Mouse (Mus musculus) gastrocnemius, postnatal 4 days (tissue): ENCODE data around the gene Slc26a1. TPM values are rescaled to one million over a fixed set of nuclear protein-coding genes. Genes with fewer than 3 reads are reported as not detected.

ENCODE experiments used
- DNase-seq, 2 experiments: peaks; one replicate each; pipeline ENCODE4 v3.0.0; 2021 to 2022; ENCODE audit warnings: low spot score in 2 of 2, mixed read lengths in 2 of 2
- long read RNA-seq, 2 experiments: library from polyadenylated mRNA; stranded (forward); transcript quantifications; one replicate each; pipeline ENCODE4 v2.0.0; 2021
- total RNA-seq, 2 experiments: library from RNA; stranded (reverse); gene quantifications; 2 replicates each; pipeline ENCODE4 v1.2.3; 2021

Slc26a1 gene
- under 1 TPM; 0.15 to 0.36 TPM for total RNA-seq
- long read RNA-seq, experiment 1 = 0 reads
- long read RNA-seq, experiment 2 = 0 reads

DNA sequence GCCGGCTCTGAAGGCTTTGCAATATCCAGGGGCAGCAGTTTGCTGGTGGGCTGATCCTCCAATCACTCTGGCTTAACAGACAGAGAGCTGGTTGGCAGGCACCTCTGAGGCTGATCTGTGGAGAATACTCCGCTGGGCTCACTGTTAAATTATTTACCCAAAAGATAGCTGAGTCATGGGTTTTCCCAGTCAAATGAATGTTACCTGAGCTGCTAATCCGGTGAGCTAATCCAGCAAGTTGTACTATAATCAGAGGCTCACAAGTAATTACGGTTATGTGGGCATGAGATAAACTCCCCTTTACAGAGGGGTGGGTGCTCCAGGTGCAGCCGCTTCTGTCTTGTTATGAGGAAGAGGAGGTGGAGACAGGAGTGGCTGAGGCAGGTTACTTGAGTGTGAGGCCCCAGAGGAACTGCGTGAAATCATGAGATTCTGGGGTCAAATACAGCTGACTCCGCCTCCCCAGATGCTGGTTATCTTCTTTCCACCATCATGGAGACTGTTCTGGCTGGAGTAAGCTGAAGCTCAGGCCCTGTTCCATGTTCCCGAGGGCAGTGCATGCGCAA is at the start of gene Slc26a1:
TSS of gene Slc26a1 (minus strand) at position 319 of the 566 bp plus-strand sequence.
- DNase-seq = no peak

DNA sequence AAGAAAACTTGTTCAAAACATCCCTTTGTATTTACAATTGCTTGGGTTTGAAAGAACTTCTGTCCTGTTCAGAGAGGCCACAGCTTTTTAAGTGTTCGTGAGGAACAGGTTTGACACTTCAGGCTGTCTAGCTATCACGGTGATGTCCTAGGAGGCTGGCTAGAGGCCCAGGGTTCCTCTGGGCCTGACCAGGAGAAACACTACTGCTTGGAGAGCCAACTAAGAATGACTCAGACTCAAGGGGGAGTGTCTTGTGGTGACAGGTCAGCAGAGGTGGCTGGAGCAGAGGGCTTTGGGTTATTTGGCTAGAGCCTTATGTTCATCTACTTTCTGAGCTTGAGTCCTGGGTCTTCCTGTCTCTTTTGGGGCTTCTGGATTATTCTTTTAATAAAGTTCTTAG is 48.6 kb upstream of the Slc26a1 start:
- no peak for DNase-seq

DNA sequence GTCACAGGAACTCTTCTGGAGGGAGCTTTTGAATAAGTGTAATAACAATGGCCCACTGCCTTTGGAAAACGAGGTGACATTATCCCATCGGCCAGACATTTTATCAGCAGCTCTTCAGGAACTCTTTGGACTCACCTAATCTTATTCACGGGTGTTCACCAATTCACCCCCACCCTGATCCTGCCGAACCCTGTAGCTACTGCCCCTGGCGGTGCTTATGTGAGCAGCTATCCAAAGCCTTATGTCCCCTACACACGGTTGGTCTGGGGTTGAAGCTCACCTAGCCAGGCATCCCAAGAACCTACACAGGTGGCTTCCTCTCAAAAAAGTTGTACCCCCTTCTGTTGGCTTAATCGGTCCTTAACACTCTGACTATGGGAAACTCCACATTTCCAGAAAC is 44.4 kb upstream of the Slc26a1 start:
- no peak for DNase-seq

DNA sequence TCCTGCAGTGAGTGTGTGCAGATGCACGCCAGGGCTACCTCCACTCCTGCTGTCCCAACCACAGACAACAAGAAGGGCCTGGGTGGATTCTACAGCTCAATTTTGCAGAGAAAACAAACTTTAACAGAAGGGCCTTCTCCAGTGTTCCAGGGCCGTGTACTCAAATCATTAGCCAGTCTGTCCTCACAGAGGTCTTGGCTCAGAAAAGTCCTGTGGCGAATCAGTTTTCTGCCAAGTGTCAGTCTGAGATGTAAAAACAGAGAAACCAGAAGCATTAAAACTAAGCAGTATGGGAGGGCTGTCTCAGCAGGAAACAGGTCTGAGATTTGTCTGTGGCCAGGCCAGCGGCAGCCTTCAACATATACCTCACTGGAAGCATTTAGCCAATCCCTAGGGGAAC is 42.7 kb upstream of the Slc26a1 start:
- no peak for DNase-seq

DNA sequence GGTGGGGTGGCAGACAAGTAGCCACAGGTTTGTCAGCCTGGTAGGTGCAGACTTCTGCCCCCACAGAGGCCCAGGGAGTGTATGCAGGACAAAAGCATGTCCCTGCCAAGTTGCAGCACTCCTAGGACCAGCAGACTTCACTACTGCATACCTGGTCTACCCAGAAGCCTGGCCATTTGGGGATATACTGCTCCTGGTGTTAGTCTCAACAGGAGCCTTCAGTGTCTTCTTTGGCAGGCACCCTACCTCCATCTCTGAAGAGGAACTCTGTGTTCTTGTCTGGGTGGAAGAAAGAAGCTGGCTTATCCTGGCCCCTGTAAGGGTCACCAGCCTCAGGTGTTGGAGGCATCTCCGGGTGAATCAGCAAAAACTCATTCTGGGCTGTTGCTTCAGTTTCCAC is 40.6 kb upstream of the Slc26a1 start:
- no peak for DNase-seq

DNA sequence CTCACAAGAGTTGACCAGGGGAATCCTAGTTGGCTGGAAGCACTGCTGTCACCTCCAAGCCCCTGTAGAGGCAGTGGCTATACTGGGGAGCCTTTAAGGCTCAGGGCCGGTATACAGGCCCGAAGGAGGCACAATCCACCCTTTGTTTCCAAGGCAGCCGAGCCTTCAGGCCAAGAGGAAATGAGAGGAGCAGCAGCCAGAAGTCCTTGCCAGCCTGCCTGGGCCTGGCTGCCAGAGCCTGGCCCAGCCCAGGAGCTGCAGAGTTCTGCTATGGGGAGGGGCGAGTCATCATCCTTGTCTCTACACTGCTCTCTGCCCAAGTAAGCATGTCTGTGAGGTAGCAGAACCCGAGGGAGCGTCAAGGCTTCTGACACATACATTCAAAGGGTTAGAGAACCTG is 38.8 kb upstream of the Slc26a1 start:
- DNase-seq = peak in 1 of 2 experiments; percentile 15

DNA sequence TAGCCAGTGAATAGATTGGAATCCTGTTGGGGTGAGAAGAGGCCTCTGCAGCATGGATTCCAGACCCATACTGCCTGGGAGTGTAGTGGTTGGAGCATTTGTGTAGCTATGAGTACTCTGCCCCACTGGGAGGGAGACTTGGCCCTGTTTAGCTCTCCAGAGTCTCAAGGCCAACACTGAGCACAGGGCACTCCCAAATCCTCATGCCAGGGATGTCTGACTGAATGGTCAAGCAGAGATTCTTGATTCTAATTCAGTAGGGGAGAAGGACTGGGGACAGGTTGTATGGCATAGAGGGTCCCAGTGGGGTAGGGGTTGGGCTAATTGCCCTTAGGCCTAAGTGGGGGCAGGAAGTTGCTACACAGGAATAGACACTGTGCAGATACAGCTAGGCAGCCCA is 38.3 kb upstream of the Slc26a1 start:
- DNase-seq = no peak

DNA sequence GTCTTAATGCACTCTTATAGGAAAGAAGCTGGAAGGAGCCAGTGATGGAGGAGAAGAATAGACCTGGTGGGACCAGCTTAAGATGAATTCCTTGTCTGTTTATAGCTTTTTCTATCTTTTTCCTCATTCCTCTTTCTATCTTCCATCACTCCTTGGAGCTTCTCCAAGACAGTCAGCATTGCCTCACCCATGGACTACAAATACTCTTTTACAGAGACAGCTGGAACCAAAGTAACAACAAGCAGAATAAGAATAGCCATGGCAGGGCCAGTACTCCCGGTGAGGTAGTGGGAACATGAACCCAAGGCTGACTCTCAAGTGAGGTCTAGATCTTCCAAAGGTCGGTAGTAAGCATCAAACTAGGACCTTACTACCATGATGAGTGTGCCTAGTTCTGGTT is 37.7 kb upstream of the Slc26a1 start:
- no peak for DNase-seq

DNA sequence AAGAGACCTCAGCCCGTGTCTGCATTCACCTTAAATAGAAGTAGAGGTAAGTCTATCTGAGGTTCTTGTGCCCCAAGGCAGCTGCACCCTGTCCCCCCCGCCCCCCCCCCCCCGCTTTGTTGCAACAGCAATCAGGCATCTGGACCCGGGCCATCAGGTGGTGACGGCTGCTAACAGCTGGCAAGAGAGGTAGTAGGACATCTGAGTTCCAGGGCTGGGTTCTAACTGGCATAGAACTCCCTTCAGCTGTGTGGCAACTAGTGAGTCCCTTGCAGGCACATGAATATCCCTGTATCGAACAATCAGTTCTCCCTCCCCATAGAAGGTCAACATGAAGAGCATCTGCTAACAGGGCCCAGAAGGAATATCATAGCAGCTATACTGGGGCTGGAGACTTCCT is 36.6 kb upstream of the Slc26a1 start:
- no peak for DNase-seq

DNA sequence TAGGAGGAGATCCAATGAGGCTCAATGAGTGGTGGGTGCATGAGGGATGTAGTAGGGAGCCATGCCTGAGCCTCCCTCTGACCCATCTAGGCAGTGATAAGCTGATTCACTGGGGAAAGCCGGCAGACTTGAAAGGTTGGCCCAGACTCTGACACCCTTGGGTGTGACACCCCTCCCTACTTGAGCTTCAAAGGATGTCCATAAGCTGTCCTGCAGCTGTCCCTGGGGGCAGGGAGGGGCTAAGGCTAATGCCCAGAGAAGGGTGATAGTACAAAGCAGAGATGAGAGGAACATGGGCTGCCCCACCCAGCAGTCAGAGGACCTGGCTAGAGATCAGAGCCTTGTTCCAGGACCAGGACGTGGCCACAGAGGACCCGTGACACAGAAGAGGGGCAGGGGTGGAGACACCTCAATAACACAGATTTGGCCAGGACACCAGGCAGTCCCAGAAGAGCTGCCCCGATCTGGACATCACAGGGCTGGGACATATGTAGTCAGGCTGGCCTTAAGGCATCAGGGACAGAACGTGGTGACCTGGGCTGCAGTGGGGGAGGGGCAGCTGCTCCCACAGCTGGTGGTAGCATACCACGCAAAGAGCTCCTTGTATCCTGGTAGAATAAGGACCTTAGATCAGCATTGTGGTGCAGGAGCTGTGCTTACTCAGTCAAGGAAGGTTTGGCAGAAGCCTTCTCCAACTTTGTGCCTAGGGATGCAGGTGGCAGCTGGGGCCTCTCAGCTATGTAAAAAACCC is 33.8 kb upstream of the Slc26a1 start:
- no peak for DNase-seq

DNA sequence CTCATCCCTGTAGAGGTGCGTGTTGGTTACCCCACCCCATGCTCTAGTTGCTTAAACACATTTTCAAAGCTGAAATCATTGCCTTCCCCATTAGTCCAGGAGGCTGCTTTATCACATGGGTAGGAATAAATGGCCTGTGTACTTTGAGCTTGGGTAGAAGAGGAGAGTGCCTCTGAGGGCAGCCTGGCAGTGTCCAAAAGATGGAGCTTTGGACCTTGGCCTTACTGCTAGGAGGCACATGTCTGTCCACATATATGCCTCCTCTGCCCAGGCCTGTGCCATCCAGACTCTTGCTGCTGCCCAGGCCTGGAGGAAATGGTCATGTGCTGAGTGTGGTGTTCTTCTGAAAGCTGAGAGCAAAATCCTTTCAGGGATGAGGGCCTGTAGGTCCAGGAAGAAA is 33.0 kb upstream of the Slc26a1 start:
- no peak for DNase-seq

DNA sequence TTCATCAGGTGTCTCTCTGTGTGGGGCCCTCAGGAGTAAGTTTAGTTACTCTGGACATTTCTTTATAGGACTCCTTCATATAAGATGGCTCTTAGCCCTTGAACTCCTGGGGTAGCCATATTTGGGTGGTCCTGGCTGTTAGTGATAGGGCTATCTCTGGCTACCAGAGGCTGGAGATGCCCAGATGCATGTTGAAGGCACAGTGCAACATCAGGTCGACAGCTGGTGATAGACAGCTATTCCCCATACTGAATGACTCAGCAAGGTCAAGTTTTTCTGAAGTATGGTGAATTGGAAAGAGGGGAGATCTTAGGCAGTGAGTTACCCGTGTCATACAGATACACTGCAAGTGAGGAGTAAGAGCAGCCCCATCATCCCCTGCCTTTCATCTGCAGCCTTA is 32.4 kb upstream of the Slc26a1 start:
- DNase-seq = no peak

DNA sequence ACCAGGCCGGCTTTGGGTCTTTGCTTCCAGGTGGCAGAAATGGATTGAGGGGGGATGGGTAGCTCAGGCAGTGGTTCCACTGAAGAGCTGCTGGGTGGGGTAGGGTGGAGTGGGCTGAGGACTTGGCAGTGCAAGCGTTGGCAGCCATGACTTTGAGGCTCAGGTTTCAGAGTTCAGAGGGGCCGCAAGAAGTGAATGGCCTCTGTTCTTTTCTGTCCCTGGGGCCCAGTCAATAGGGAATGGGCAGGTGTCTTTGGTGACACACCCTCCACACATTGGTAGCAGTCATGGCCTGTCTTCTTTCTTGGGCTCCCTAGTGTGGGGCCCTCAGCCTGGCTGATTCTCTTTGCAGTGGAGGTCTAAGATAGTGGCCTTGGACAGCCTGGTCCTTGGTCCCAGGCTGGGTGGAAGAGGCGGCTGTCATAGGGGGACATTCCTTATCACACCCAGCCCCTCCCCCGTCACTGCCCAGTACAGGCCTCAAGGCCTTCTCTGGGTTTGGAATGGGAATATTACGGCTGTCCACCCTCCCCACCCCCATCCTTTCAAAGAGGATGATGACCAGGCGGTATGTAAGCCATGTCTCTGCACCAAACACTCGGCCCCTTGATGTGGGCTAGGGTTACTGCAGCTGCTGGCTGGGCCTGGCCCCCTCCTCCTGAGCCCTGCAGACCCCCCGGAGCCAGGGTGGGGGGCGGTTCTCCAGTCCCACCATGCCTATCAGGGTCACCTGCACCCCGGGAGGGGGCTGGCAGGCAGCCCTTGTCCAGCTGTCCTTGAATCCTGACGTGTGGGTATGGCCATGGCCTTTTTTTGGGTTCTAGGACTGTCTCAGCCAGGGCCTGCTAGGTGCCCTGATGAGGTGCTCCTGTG is 28.6 kb upstream of the Slc26a1 start:
- DNase-seq = no peak

DNA sequence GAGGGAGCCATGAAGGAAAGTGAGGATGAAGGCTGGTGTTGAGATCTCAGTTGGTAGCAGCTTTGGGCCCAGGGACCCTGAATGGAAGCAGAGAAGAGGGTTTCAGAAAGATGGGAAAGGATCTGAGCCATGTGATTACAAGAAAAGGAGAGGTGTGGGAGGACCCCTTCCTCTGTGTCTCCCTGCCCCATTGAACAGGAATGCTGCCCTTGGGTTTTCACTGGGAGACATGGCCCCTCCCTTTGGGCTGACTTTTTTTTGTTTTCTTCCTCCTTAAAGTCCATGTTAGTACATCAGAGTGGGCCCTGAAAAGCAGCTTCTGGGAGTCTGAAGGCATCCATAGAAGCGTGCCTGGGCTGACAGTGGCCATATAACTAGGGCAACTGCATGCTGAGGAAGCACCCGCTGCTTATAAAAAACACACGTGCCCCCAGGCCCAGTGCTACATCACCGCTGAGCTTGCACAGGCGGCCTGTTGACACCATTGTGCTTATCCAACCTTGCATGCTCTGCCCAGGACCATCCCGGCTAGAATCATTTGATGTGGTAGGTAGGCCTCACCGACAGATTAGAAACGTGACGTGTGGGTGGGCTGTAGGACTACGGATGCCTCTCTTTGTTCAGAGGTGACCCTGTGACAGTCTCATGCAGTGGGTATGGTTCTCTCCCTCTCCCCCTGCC is 26.1 kb upstream of the Slc26a1 start:
- DNase-seq = no peak

DNA sequence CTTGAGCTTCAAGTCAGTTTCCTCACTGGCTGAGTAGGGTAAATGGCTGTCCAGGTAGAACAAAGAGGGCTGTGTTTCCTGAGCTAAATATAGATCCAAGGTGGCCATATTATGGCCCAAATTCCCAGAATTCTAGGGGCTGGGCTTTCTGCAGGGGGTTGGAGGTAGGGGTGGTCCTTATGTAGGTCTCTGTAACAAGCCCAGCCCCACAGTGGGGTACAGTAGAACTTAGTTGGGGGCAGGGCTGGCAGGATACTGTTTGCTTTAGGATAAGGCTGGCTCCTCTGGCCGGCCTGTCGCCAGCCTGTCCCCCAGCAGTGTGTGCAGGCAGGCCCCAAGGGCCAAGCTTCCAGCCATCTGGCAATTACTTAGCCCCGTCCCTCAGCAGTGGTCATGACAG is 25.0 kb upstream of the Slc26a1 start:
- DNase-seq = no peak

DNA sequence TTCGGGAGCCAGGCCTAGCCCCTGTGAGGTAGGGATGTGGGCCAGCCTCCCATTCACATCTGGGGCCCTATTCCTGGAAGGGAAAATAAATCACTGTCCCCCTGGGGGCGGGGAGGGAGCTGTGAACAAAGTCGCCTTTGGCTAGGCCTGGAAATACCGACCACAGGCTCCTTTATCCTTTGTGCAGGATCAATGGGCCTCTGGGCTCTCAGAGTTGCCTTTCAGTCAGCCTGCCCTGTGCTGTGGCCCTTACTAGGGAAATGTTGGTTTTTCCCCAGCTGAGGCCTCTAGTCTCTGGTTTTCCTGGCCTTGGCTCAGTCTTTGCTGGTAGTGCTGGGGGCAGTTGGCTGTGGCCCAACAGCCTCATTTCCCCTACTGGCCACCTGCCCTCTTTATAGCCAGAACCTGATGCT is 22.0 kb upstream of the Slc26a1 start:
- DNase-seq = no peak

DNA sequence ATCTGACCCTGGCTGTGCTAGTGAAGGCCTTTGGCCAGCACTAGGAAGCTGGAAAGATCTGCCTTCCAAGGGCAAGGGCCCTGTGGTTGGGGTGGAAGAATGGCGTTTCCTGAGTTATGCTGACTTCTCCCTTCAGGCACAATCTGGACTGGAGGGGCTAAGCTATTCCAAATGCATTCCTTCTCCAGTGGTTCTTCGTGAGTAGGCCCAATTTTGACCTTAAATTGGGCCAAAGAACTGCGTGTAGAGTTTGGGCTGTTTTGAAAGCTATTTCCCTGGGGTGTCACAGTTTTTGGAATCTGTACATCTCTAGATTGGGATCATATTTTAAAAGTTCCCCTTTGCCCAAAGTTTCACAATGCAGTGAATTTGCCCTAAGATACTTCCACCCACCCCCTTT is 21.2 kb upstream of the Slc26a1 start:
- DNase-seq = no peak

DNA sequence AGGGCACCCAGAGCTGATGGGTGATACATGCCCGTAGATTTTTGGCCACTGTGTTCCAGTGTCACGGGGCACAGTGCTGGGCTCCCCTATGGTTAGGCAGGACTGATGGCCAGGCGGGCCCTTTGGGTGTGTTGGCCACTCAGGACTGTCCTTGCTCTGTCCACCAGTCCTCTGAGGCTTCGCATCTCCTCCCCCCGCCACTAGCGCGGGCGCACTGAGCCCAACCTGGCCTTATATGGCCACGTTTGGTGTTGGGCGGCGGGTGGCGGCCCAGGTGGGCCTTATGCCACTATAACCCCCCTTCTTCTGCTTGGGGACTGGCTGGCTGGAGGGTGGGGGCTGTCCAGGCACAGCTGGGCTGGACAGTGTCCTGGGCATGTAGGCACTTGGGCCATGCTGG is 20.5 kb upstream of the Slc26a1 start:
- DNase-seq = no peak

DNA sequence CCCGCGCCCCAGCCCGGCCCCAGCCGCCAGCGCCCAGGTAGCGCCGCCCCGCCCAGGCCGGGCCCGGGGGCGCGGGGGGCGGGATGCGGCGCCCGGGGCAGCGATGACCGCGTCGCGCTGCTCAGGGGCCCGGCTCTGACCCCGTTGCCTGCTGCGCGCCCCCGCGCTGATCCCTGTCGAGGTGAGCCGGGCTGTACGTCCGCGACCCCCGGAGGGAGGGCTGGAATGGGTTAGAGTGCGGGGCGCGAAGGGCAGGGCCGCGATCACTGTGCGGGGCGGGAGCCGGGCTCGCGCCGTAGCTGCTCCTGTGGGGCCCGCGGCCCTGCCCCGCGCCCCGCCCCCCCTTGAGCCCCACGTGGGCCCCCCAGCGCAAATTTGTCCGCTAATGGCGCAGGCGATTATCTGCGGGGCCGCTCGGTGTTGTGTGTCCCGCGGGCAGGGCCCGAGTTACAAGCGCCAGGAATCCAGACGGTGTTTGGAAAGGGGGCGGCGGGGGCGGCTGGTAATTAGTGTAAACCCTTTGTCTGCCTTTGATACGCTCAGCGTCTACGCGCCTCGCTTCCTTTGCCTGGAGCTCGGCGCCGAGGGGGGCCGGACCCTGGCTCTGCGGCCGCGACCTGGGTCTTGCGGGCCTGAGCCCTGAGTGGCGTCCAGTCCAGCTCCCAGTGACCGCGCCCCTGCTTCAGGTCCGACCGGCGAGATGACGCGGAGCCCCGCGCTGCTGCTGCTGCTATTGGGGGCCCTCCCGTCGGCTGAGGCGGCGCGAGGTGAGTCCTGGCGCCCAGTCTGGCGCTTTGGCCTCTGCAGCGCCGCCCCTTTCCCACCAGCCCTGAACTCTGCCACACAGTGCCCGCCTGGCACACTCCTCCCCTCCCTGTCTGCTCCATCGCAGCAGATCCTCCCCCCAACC is 19.2 kb upstream of the Slc26a1 start:
- DNase-seq = peak in 1 of 2 experiments; percentile 52

DNA sequence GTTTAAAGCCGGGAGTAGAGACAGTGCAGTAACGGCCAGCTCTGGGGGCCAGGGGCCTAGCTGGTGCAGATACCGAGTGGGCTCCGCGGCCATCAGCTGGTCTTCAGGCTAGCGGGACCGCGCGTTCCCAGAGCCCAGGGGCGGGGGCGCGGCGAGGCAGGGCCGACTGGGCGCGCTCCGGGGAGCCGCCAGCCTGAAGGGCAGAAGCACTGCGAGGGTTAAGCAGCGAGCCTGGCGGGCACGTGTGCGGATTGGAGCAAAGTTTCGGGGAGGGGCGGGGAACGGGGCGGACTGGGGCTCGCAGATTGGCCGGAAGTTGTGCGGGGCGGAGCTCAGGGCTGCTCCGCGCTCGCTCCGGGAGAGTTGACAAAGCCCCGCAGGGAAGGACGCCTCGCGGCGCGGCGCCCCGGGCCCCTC is 18.5 kb upstream of the Slc26a1 start:
- peak; percentile 70 to 90 for DNase-seq
